25 mouse cellular contexts compared by ENCODE assay signal in the genomic region with DNA sequence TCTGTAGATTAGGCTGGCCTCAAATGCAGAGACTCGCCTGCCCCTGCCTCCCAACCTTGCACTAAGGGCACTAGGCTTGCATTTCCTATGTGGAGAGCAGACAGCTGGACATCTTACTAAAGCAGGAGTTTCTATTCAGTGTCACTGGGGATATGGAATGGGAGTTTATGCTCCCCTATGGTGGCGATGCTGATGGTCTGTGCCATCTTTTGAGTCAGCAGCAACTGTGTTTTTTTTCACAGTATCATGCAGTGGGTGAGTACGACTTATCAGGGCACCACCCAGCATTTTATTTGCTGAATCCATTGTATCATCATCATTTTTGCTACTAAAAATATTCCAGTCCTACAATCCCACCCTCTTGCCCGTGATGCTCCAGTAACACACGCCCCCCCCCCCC.
DNase-seq lines count a peak whose midpoint lies in the region; ATAC-seq lines count a peak whose summit lies in the region.
"Had no signal": no experiment of that assay in that cellular context is flagged by ENCODE, and none has a peak within 500 bp of the region (broad histone marks: within the 10 kb centered on the region; RNA-seq: fewer than 3 reads in every experiment).

No protein-coding gene starts in this region.

- H3K9ac ChIP-seq in kidney, embryonic 14.5 days (ENCODE audit: low read depth, low read length), result no peak overlapping the region
- H3K9ac ChIP-seq: embryonic facial prominence, embryonic 12.5 days; forebrain, embryonic 13.5 days; forebrain, embryonic 15.5 days; forebrain, postnatal 0 days had no signal

- H3K27ac ChIP-seq in kidney, embryonic 14.5 days (ENCODE audit: low read depth, low read length), result no peak overlapping the region
- H3K27ac ChIP-seq: embryonic facial prominence, embryonic 10.5 days; embryonic facial prominence, embryonic 12.5 days; forebrain, embryonic 13.5 days; forebrain, embryonic 15.5 days had no signal

- no peaks in the 10 kb centered on the region for H3K36me3 ChIP-seq in kidney, embryonic 14.5 days (ENCODE audit: control insufficient read depth, insufficient read depth, low read length)
- H3K36me3 ChIP-seq: embryonic facial prominence, embryonic 10.5 days; embryonic facial prominence, embryonic 12.5 days; forebrain, embryonic 15.5 days; G1E had no signal

- DNase-seq in frontal cortex, postnatal 36 days (ENCODE audit: low spot score in 2 of 2), result no peak
- peak; percentile 13 to 23 for DNase-seq in right cerebral cortex, adult 2 months (ENCODE audit: low spot score in 2 of 2)
- no peak for DNase-seq in right cerebral cortex, postnatal 14 days
- DNase-seq in telencephalon, adult 2 months (ENCODE audit: low read depth, low spot score), result peak; percentile 12
- DNase-seq: adrenal gland, adult 2 months; adrenal gland, postnatal 10 days; adrenal gland, postnatal 25 days; B cell, adult 2 months; cerebellum, adult 11-12 months; cerebellum, adult 2 months; cerebellum, adult 9-10 months; cerebellum, postnatal 10 days; cerebellum, postnatal 25 days; forebrain, postnatal 0 days had no signal

- no peak overlapping the region for H3K4me2 ChIP-seq in kidney, embryonic 14.5 days (replicated peaks; ENCODE audit: low read depth, low read length)
- H3K4me2 ChIP-seq: embryonic facial prominence, embryonic 12.5 days; forebrain, embryonic 13.5 days; forebrain, embryonic 15.5 days had no signal

- H3K4me3 ChIP-seq in kidney, embryonic 14.5 days (ENCODE audit: low read length), result no peak overlapping the region
- H3K4me3 ChIP-seq: embryonic facial prominence, embryonic 10.5 days; embryonic facial prominence, embryonic 12.5 days; forebrain, embryonic 13.5 days; forebrain, embryonic 15.5 days had no signal

- peak; percentile 78 for ATAC-seq in frontal cortex, adult (ENCODE audit: low TSS enrichment)
- no peak for ATAC-seq in kidney, embryonic 14.5 days (ENCODE audit: low FRiP score, low TSS enrichment)
- ATAC-seq: activated CD4-positive, CD25-positive, alpha-beta regulatory T cell, adult 4 months; CD4-positive, CD25-positive, alpha-beta regulatory T cell, adult 4 months; forebrain, embryonic 13.5 days; forebrain, embryonic 15.5 days; forebrain, postnatal 0 days; Patski had no signal

- H3K9me3 ChIP-seq in kidney, embryonic 14.5 days (ENCODE audit: control insufficient read depth, low read length), result no peaks in the 10 kb centered on the region
- H3K9me3 ChIP-seq: embryonic facial prominence, embryonic 10.5 days; embryonic facial prominence, embryonic 12.5 days; forebrain, embryonic 13.5 days; forebrain, embryonic 15.5 days had no signal

- 77% methylated on average over 5 of the region's 5 CpGs for whole genome bisulfite sequencing in kidney, embryonic 14.5 days

- H3K27me3 ChIP-seq in kidney, embryonic 14.5 days (ENCODE audit: control insufficient read depth, insufficient read depth, low read length), result no peaks in the 10 kb centered on the region
- H3K27me3 ChIP-seq: CH12.LX; embryonic facial prominence, embryonic 12.5 days; forebrain, embryonic 13.5 days; forebrain, embryonic 15.5 days had no signal

- no peaks in the 10 kb centered on the region for H3K4me1 ChIP-seq in kidney, embryonic 14.5 days (ENCODE audit: control insufficient read depth, insufficient read depth, low read length)
- H3K4me1 ChIP-seq: embryonic facial prominence, embryonic 12.5 days had no signal

Comparison
In these comparisons a context has a peak if more than half of its experiments do, and no peak if none do; other contexts are left out.
1. DNase-seq: peak in right cerebral cortex, adult 2 months (2 of 2) and telencephalon, adult 2 months (single experiment); none in frontal cortex, postnatal 36 days (0 of 2) and right cerebral cortex, postnatal 14 days (single experiment).